Mouse (Mus musculus): Measurements from ENCODE around the gene Tspyl2. TPM values are rescaled to one million over a fixed set of nuclear protein-coding genes. Genes with fewer than 3 reads are reported as not detected.
"Not testable (repeated sequence)": the region's sequence is repeated elsewhere in the genome, so short reads cannot be mapped to it uniquely, and the experiment has no call there.

The Tspyl2 gene
- polyA plus RNA-seq, 1 experiment, result 10.5 TPM

GRCm38 (mm10) chrX:152306224-152306623 lies 36.0 kb downstream of the Tspyl2 start:
- 76% methylated on average over 2 of the region's 2 CpGs for WGBS
- no peak for DNase-seq (ENCODE audit: low read depth, low spot score)

GRCm38 (mm10) chrX:152287026-152287425 lies 55.2 kb downstream of the Tspyl2 start:
- DNase-seq (ENCODE audit: low read depth, low spot score), result not testable (repeated sequence)
- WGBS, result 58% methylated on average over 1 of the region's 1 CpGs

Other genes with a start within 250 kb of the Tspyl2 start
- 10.8 and 11.5 TPM in 2 replicates for gene Iqsec2, start 198.2 kb downstream of the Tspyl2 start, polyA plus RNA-seq (2012; rRNA removed)
- gene Kdm5c, start 109.4 kb downstream of the Tspyl2 start, polyA plus RNA-seq (2012; rRNA removed), result 42.7 and 61.0 TPM in 2 replicates
- gene Kantr, start 14.9 kb downstream of the Tspyl2 start, polyA plus RNA-seq (2012; rRNA removed), result 1.3 and 3.0 TPM in 2 replicates
- 0.67 and 0.80 TPM in 2 replicates for gene Gpr173, start 26.3 kb upstream of the Tspyl2 start, polyA plus RNA-seq (2012; rRNA removed)
- not detected in 2 replicates for gene Cldn34a, start 220.9 kb upstream of the Tspyl2 start, polyA plus RNA-seq (2012; rRNA removed)

All from large intestine, adult 2 months (tissue).